Mouse (Mus musculus) E14TG2a.4 (cell line): ENCODE results near the gene Dock10.

ENCODE experiments used
- CTCF ChIP-seq: conservative IDR thresholded peaks from 2 replicates; pipeline ENCODE4 v1.5.1; 2014; ENCODE audit warnings: low read length
- NANOG ChIP-seq: IDR thresholded peaks from 2 replicates; pipeline ENCODE4 v1.6.1; 2014; ENCODE audit warnings: borderline replicate concordance, low read length, mixed read lengths

DNA sequence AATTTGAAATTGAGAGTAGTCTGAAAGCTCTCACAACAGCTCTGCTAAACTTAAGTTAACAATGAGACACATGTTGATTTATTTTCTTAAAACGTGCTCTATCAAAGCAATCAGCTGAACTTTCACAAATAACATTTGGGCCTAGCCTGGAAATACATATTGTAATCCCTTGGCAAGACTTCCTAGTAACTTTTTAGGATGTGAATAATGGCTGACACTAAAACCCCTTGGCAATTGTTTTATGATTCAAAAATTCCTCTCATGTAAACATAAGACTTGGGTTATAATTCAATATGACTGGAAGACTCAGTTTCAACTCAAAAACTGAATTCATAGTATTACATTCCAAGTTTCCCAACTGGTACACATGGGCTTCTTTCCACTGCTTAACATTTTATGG lies 133.0 kb downstream of the Dock10 start:
- TF ChIP-seq CTCF = no peak
- no peak for TF ChIP-seq NANOG
